Mouse (Mus musculus) spleen, postnatal 10 days (tissue): ENCODE measurements around the gene Prss53.
"Not testable (repeated sequence)": the region's sequence is repeated elsewhere in the genome, so short reads cannot be mapped to it uniquely, and the experiment has no call there.

Source experiments
- DNase-seq, 2 experiments: peaks; one replicate each; pipeline ENCODE4 v3.0.0; 2021 to 2022; ENCODE audit warnings: low spot score in 2 of 2

The Prss53 gene

GRCm38 (mm10) chr7:127912190-127912871 lies 21.6 kb upstream of the Prss53 start, which contains the start of gene Kat8:
Gene Kat8, plus strand, starts transcription at chr7:127912516.
- DNase-seq, result peak; percentile 81 to 90

GRCm38 (mm10) chr7:127908656-127909055 lies 17.9 kb upstream of the Prss53 start:
- no peak for DNase-seq

GRCm38 (mm10) chr7:127907939-127908338 lies 17.2 kb upstream of the Prss53 start:
- DNase-seq, result no peak

- DNase-seq, result peak; percentile 65 to 82
Observed at GRCm38 (mm10) chr7:127903971-127904796, 13.4 kb upstream of the Prss53 start, which contains the start of gene Bckdk. Gene Bckdk, plus strand, starts transcription at chr7:127904082.

- no peak for DNase-seq
Observed at GRCm38 (mm10) chr7:127901772-127902171, 11.0 kb upstream of the Prss53 start.

- DNase-seq, result no peak
Observed at GRCm38 (mm10) chr7:127899997-127900396, 9.2 kb upstream of the Prss53 start.

GRCm38 (mm10) chr7:127898179-127898956 lies 7.6 kb upstream of the Prss53 start:
- peak in 1 of 2 experiments; percentile 57 for DNase-seq

GRCm38 (mm10) chr7:127897542-127897941 lies 6.8 kb upstream of the Prss53 start:
- DNase-seq, result no peak

- DNase-seq, result peak; percentile 75 to 90
Observed at GRCm38 (mm10) chr7:127896384-127896783, 5.6 kb upstream of the Prss53 start.

- not testable (repeated sequence) for DNase-seq
Observed at GRCm38 (mm10) chr7:127895891-127896290, 5.1 kb upstream of the Prss53 start.

GRCm38 (mm10) chr7:127895442-127895841 lies 4.7 kb upstream of the Prss53 start, which contains the start of the genes Gm21974 and Vkorc1:
Gene Gm21974, minus strand, starts transcription at chr7:127895454.
Gene Vkorc1, minus strand, starts transcription at chr7:127895617.
- DNase-seq, result peak; percentile 86 to 93

- DNase-seq, result no peak
Observed at GRCm38 (mm10) chr7:127894480-127894879, 3.7 kb upstream of the Prss53 start.

- DNase-seq, result no peak
Observed at GRCm38 (mm10) chr7:127888821-127889220, 1.9 kb downstream of the Prss53 start.

GRCm38 (mm10) chr7:127887781-127888180 lies 3.0 kb downstream of the Prss53 start:
- no peak for DNase-seq

- DNase-seq, result no peak
Observed at GRCm38 (mm10) chr7:127887191-127887590, 3.6 kb downstream of the Prss53 start.

GRCm38 (mm10) chr7:127886551-127886950 lies 4.2 kb downstream of the Prss53 start:
- DNase-seq, result no peak

- no peak for DNase-seq
Observed at GRCm38 (mm10) chr7:127885951-127886350, 4.8 kb downstream of the Prss53 start.

GRCm38 (mm10) chr7:127880431-127880830 lies 10.3 kb downstream of the Prss53 start:
- DNase-seq, result no peak

- DNase-seq, result no peak
Observed at GRCm38 (mm10) chr7:127879301-127879700, 11.5 kb downstream of the Prss53 start.

- DNase-seq, result peak; percentile 89 to 92
Observed at GRCm38 (mm10) chr7:127876467-127877348, 14.1 kb downstream of the Prss53 start, which contains the start of gene Zfp668. Gene Zfp668, minus strand, starts transcription at chr7:127876828.

GRCm38 (mm10) chr7:127876041-127876466 lies 14.7 kb downstream of the Prss53 start, which contains the start of gene Zfp646:
Gene Zfp646, plus strand, starts transcription at chr7:127876221.
- DNase-seq, result peak; percentile 81 to 84
